Mouse (Mus musculus) hindbrain, embryonic 14.5 days (tissue): Measurements from ENCODE around the gene Gm4631. TPM values are rescaled to one million over a fixed set of nuclear protein-coding genes. Genes with fewer than 3 reads are reported as not detected.
"Not testable (repeated sequence)": the region's sequence is repeated elsewhere in the genome, so short reads cannot be mapped to it uniquely, and the experiment has no call there.

Experiments
- ATAC-seq: fragments of 200-750 bp; cut with Nextera tagmentation; 2 replicates; pipeline ENCODE4 v1.8.0; 2017; ENCODE audit warnings: moderate number of reproducible peaks, mild to moderate bottlenecking, moderate TSS enrichment, moderate library complexity; ENCODE audit not compliant: low FRiP score
- DNase-seq: peaks from one replicate; pipeline ENCODE4 v3.0.0-alpha.2; 2015; ENCODE audit warnings: low spot score
- H3K27ac ChIP-seq: fragments of 300-500 bp; sonication (generic); 2 replicates; pipeline ENCODE4 v1.5.1; 2014; ENCODE audit warnings: mild to moderate bottlenecking, moderate library complexity
- H3K27me3 ChIP-seq: fragments of 300-500 bp; sonication (generic); 2 replicates; pipeline ENCODE4 v1.6.1; 2014; ENCODE audit warnings: mild to moderate bottlenecking, low read length, mixed read lengths; ENCODE audit not compliant: control insufficient read depth, insufficient read depth
- H3K36me3 ChIP-seq: fragments of 300-500 bp; sonication (generic); replicated peaks from 2 replicates; pipeline ENCODE4 v1.6.1; 2014; ENCODE audit not compliant: control insufficient read depth, insufficient read depth
- H3K4me1 ChIP-seq: fragments of 300-500 bp; sonication (generic); replicated peaks from 2 replicates; pipeline ENCODE4 v1.6.1; 2014; ENCODE audit warnings: antibody characterized with exemption, low read length, mixed read lengths; ENCODE audit not compliant: control insufficient read depth, insufficient read depth
- H3K4me2 ChIP-seq: fragments of 300-500 bp; sonication (generic); replicated peaks from 2 replicates; pipeline ENCODE4 v1.6.1; 2014; ENCODE audit warnings: mild to moderate bottlenecking, moderate library complexity
- H3K4me3 ChIP-seq: fragments of 300-500 bp; sonication (generic); replicated peaks from 2 replicates; pipeline ENCODE4 v1.5.1; 2014; ENCODE audit warnings: mild to moderate bottlenecking, low read length
- H3K9ac ChIP-seq: fragments of 300-500 bp; sonication (generic); 2 replicates; pipeline ENCODE4 v1.6.1; 2014
- H3K9me3 ChIP-seq: fragments of 300-500 bp; sonication (generic); 2 replicates; pipeline ENCODE4 v1.6.1; 2016; ENCODE audit warnings: low read length; ENCODE audit not compliant: control insufficient read depth
- WGBS: fragments of 180-500 bp; shearing (Covaris S2); extraction: QIAGEN DNeasy Blood & Tissue Kit; methylation state at CpG from one replicate; pipeline ENCODE4 v1.1.7; 2014; 5-methylcytosine and 5-hydroxymethylcytosine counted together
- polyA plus RNA-seq: library from polyadenylated mRNA; unstranded; fragments of >200 nt; fragmentation: Nextera tagmentation; extraction: Ambion mirVana; gene quantifications from 2 replicates; pipeline ENCODE4 v1.2.1, GENCODE M21; 2014

Gm4631 gene
- polyA plus RNA-seq: 22.7 and 26.3 TPM in 2 replicates

DNA sequence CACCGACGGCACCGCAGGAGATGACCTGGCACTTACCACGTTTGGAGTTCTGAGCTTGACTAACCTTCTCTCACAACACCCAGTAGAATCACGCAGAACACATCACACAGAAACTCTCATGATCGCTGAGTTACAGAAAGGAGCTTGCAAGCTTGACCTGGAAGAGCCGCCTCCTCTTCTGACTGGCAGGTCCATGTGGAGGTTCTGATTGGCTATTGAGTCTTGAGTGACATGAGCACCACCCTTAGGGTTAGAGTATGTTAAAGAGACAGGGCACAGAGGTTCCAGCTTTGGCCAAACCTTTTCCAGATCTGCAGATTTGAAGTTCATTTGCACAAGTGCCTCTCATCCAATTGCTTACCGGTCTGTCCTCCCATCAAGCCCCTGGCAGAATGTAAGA, at the start of gene Gm4631:
Gm4631 (minus strand) TSS at position 101 of the 400 bp plus-strand sequence.
- H3K9me3 ChIP-seq, H3K9ac ChIP-seq, H3K4me1 ChIP-seq, H3K36me3 ChIP-seq, H3K4me2 ChIP-seq, H3K4me3 ChIP-seq, H3K27ac ChIP-seq, ATAC-seq, DNase-seq, H3K27me3 ChIP-seq: not testable (repeated sequence)
- WGBS: no CpG with 5 or more reads among the region's 8 CpGs

DNA sequence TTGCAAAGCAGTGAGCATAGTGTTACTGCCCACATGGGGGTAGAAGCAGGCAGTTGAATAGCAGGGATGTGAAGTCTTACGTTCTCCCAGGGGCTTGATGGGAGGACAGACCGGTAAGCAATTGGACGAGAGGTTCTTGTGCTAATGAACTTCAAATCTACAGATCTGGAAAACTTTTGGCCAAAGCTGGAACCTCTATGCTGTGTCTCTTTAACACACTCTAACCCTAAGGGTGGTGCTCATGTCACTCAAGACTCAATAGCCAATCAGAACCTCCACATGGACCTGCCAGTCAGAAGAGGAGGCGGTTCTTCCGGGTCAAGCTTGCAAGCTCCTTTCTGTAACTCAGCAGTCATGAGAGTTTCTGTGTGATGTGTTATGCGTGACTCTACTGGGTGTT, 34.1 kb upstream of the Gm4631 start, which contains the start of gene Zfp968:
Zfp968 (plus strand) TSS at position 301 of the 400 bp plus-strand sequence.
- H3K27me3 ChIP-seq, H3K36me3 ChIP-seq, H3K4me1 ChIP-seq, H3K4me3 ChIP-seq, ATAC-seq, H3K9ac ChIP-seq, DNase-seq, H3K9me3 ChIP-seq, H3K4me2 ChIP-seq, H3K27ac ChIP-seq: not testable (repeated sequence)
- WGBS: no CpG with 5 or more reads among the region's 6 CpGs

DNA sequence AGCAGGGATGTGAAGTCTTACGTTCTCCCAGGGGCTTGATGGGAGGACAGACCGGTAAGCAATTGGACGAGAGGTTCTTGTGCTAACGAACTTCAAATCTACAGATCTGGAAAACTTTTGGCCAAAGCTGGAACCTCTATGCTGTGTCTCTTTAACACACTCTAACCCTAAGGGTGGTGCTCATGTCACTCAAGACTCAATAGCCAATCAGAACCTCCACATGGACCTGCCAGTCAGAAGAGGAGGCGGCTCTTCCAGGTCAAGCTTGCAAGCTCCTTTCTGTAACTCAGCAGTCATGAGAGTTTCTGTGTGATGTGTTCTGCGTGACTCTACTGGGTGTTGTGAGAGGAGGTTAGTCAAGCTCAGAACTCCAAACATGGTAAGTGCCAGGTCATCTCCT, 63.2 kb downstream of the Gm4631 start, which contains the start of gene Gm14440:
Gm14440 (plus strand) TSS at position 301 of the 400 bp plus-strand sequence.
- H3K36me3 ChIP-seq, H3K27ac ChIP-seq, DNase-seq, H3K4me3 ChIP-seq, ATAC-seq, H3K9ac ChIP-seq, H3K9me3 ChIP-seq, H3K4me2 ChIP-seq, H3K4me1 ChIP-seq, H3K27me3 ChIP-seq: not testable (repeated sequence)
- WGBS: no CpG with 5 or more reads among the region's 6 CpGs

Other genes with a start within 250 kb of the Gm4631 start
- gene Gm14399, start 196.2 kb downstream of the Gm4631 start, polyA plus RNA-seq: 6.7 and 8.1 TPM in 2 replicates
- gene Gm14443, start 162.3 kb downstream of the Gm4631 start, polyA plus RNA-seq: 0.90 and 1.5 TPM in 2 replicates
- 12.2 and 13.2 TPM in 2 replicates for gene Gm14391, start 131.3 kb downstream of the Gm4631 start, polyA plus RNA-seq
- gene Gm14440, start 63.1 kb downstream of the Gm4631 start, polyA plus RNA-seq: 0.33 and 1.0 TPM in 2 replicates
- gene Zfp968, start 34.2 kb upstream of the Gm4631 start, polyA plus RNA-seq: 3.8 and 5.8 TPM in 2 replicates
- gene Gm4724, start 97.6 kb upstream of the Gm4631 start, polyA plus RNA-seq: 14.6 and 20.9 TPM in 2 replicates
- 7.4 and 8.5 TPM in 2 replicates for gene Zfp965, start 131.8 kb upstream of the Gm4631 start, polyA plus RNA-seq